Mouse (Mus musculus): ENCODE measurements at regions not wholly inside any gene's neighbourhood (a gene's known extent, or its start where the extent isn't known, plus 50 kb on each side); places are given as distances from the start of the nearest gene placed in this dataset.

- intact Hi-C loops (cut with DNase I), result no loop called here
- DNase-seq, result no peak
Observed at GRCm38 (mm10) chr1:75680366-75680765, 134.3 kb downstream of the Slc4a3 start.

- no peak for DNase-seq
- intact Hi-C loops (cut with DNase I), result no loop called here
Observed at GRCm38 (mm10) chr1:75681913-75682312, 135.8 kb downstream of the Slc4a3 start.

DNA sequence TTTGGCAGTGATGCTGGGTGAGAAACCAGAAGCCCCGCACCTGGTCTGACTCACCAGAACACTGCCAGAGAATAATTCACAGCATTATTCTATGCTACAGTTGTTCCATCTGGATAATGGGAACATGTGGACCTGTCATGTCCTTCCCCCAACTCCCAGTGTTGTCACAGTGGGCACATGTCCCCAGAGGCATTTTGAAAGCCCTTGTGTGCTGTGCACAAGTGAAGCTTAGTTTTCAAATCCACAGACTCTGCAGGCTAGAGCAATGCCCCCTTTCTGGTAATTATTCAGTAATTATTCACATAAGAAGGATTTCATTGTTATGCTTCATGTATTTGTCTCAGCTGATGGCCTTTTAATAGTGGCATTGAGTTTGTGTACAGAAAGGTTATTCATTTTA, 146.7 kb downstream of the Slc4a3 start:
- intact Hi-C loops (cut with DNase I), result no loop called here

DNA sequence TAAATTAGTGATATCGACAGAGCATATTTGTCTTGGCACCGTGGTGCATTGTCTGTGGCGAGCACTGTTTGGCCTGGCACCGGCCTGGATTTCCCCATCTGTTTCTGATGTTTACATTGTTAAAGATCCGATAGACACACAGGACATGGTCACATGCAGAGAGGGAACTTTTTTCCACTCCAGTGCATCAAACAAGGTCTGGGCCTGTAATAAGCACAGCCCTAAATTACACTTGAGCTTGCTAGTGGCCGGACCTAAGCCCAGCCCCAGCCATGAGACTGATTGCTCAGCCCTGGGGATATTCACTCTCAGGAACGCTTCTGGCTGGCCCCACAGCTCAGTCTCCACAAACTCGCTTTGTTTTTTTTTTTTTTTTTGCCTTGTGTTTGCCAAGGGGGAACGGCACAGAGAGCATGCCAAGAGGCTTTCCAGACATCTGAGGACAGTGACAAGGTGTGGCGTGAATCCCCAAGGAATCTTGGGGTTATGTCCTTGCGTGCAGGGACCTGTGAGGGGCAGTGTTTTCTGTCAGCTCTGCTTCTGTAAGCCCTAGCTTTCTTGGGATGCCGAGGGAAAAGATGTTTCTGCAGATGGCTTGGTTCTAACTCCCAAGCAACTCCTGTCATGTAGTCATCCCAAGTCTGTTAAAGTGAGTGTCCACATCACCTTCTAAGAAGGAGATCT, 147.3 kb downstream of the Slc4a3 start:
- intact Hi-C loops (cut with DNase I), result no loop called here
- peak in 1 of 2 experiments; percentile 5 for DNase-seq

More for the DNA sequence above, 146.7 kb downstream of the Slc4a3 start:
- no peak for DNase-seq

DNA sequence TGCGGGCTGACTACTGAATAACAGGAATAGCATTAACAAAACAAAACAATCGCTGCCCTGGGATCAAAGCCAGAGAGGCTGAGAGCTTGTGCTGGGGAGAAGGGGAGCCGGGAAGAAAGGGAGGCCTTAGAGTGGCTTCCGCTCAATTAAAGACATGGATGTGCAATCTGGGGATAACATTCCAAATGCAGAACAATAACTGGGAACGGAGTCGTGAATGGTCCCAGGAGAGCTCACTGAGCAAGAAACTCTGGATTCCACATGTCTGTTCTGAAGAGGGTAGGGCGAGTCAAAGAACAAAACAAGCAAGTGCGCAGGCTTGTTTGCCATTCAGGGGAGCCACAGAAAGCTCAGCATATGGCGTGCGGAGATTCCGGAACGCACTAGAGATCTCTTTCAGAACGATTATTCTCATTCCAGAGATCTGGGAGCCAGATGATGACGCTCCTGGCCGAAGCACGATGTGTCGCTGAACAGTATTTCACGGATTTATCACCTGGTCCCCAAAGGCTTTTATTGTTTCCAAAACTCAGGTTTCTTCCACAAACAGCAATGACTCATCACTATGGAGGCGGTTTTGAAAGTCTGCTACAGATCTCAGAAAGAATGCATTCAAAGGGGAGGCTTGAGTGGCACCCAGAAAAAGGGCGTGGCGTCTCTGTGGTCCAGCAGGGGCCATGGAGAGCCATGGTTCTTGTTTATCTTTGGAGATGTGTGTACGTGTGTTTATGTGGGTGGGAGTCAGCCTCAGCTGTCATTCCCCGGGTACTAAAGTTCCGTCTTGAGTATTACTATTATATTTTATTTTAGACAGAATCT, 159.0 kb downstream of the Slc4a3 start:
- DNase-seq, result peak; percentile 2 to 26
- intact Hi-C loops (cut with DNase I), result no loop called here

GRCm38 (mm10) chr1:75706126-75706525, 160.1 kb downstream of the Slc4a3 start:
- intact Hi-C loops (cut with DNase I), result no loop called here
- DNase-seq, result no peak

GRCm38 (mm10) chr1:75723431-75723830, 177.4 kb downstream of the Slc4a3 start:
- intact Hi-C loops (cut with DNase I), result no loop called here
- DNase-seq, result no peak

DNA sequence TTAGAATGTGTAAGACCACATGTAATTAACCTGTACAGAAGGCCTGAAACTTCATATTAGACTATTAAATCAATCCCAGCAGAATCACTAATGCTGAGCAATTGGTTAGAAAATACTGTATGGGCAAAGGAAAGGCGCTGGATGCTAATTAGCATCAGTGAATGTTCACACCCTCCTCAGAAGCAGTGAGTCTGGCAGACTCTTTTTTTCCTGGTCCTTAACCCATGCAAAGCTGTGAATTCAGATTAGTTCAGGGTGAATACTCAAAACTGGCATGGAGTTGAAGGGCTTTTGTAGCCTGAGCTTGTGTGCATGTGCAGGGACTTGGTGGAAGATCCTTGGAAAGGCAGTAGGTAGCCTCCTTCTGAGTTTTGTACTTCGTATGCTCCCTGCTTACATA, 179.3 kb downstream of the Slc4a3 start:
- intact Hi-C loops (cut with DNase I), result no loop called here
- no peak for DNase-seq

- intact Hi-C loops (cut with DNase I), result no loop called here
- no peak for DNase-seq
Observed at GRCm38 (mm10) chr1:75728859-75729258, 182.8 kb downstream of the Slc4a3 start.

GRCm38 (mm10) chr1:75733791-75734190, 187.7 kb downstream of the Slc4a3 start:
- DNase-seq, result no peak
- intact Hi-C loops (cut with DNase I), result no loop called here

- intact Hi-C loops (cut with DNase I), result no loop called here
- DNase-seq, result no peak
Observed at GRCm38 (mm10) chr1:75738651-75739050, 192.6 kb downstream of the Slc4a3 start.

- intact Hi-C loops (cut with DNase I), result no loop called here
- no peak for DNase-seq
Observed at GRCm38 (mm10) chr1:75749665-75750221, 203.7 kb downstream of the Slc4a3 start.

GRCm38 (mm10) chr1:75772131-75772530, 226.1 kb downstream of the Slc4a3 start:
- no peak for DNase-seq

DNA sequence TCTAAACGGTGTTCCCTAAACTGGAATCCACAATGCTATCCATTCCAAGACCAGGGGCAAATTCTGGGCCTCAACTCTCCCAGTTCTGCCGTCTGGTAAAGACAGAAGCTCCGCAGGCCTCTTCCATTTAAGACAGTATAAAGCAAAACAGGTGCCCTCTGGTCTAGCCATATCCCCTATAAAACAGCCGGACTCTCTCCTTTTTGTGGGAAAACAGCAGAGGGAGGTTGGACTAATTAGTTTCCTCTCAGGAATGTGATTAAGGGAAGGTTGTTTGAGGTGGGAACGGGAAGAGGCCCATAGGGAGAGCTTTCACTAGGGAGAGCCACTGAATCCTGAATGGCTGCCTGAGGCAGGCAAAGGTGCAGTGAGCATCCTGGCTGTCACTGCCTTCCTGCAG, 226.9 kb downstream of the Slc4a3 start:
- intact Hi-C loops (cut with DNase I), result no loop called here
- no peak for DNase-seq

More at GRCm38 (mm10) chr1:75772131-75772530, 226.1 kb downstream of the Slc4a3 start:
- intact Hi-C loops (cut with DNase I), result no loop called here

DNA sequence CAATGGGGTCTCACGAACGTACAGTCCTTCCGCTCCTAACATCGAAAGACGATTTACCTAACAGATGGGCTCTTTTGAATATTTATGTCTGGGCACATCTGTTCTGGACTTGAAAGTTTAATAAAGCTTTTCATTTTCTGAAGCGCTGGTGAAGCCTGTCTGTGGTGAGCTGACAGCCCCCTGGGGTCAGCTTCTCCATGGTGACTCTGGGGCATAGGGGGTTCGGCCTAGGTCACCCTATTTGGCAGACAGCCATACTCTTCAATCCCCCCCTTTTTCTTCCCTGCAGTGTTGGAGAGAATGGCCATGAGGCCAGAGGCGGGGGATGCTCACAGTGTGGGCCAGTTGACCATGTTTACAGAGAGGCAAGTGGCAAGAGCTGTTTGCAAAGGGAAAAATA, 232.8 kb downstream of the Slc4a3 start:
- no peak for DNase-seq
- intact Hi-C loops (cut with DNase I), result no loop called here

GRCm38 (mm10) chr1:75783206-75783605, 237.1 kb downstream of the Slc4a3 start:
- DNase-seq, result no peak
- intact Hi-C loops (cut with DNase I), result no loop called here

DNA sequence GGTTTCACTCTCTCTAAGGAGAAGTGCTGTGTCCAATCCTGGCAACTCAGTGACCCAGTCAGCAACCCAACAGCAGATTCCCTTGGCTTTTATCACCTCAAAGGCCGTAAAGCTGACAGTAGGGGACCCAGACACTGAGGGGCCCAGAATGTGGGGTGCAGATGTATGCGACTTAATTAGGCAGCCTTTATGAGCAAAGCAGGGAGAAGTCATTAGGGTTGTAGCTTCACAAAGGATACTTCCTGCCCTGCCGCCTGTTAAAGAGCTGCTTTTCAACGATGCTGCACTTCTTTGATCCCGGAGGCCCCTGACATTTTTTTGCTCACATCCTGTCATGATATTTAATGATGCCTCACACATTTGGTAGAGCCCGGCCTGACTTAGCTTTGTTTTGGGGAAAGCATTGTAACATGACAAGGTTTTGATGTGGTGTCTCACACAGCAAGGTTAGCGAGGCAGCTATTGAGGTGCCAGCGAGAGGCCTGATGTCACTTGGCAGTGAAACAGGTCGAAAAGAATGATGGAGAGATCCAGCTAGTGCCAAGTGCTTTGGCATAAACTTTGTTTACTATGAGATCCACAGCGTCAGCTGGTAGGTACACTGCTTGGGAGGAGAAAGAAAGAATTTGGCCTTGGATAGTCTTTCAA, 240.2 kb downstream of the Slc4a3 start:
- intact Hi-C loops (cut with DNase I), result no loop called here
- no peak for DNase-seq

DNA sequence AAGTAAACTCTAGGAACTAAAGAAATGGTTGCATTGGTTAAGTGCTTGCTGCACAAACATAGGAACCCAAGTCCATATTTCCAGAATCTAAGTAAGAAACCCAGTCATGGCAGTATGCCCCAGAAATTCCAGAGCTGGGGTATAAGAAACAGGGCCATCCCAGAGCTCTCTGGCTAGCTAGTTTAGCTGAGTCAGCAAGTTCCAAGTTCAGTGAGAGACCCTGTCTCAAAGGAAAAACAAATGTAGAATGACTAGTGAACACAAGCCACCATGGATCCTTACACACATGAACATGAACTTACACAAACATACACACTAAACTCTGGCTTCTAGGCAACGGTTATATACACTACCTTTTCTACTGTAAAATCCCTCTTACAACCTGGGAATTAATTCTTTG, 245.4 kb downstream of the Slc4a3 start:
- intact Hi-C loops (cut with DNase I), result loop anchor here (10.0 kb wide), 1 partner anchor 137 kb away; no protein-coding TSS in a partner anchor
- no peak for DNase-seq

GRCm38 (mm10) chr1:75797793-75798192, 251.7 kb downstream of the Slc4a3 start:
- DNase-seq, result no peak

DNA sequence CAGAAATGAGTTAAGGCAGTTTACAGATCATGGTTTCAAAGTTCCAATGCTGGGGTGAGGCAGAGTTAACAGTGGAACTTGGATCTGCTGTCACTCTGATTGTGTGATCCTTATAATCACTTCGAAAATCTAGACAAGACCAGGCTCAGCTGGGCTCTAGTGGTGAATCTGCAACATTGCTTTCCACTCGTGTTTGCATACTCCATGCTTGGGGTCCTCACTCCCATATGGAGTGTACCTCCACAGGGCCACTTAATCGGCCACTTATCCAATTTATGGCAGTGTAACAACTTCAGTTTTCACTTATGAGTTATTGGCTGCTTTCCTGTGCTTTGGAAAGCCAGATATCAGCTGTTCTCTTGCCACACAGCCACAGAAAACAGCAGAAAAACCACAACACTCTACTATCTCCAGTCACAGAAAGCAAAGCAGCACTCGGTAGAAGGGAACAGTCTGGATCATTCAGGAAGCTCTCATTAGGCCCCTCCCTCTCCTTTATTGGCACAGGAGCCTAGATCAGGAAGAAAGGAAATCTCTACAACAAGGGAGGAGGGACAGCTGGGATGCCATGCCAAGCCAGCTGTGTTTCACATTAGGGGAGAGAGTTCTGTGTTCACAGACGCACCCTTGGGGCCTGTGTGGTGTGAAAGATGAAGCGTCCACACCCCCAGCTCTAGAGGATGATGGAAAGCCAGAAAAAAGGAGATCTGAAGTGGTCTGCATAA, 252.5 kb downstream of the Slc4a3 start:
- intact Hi-C loops (cut with DNase I), result loop anchor here (10.0 kb wide), 1 partner anchor 144 kb away; no protein-coding TSS in a partner anchor
- DNase-seq, result peak; percentile 51 to 52

More at GRCm38 (mm10) chr1:75797793-75798192, 251.7 kb downstream of the Slc4a3 start:
- intact Hi-C loops (cut with DNase I), result loop anchor here (10.0 kb wide), 1 partner anchor 143 kb away; no protein-coding TSS in a partner anchor

All from heart, postnatal 14 days (tissue).